Mouse (Mus musculus): ENCODE data around the gene Dennd6a.

GRCm38 (mm10) chr14:26670964-26671363, 97.3 kb downstream of the Dennd6a start:
- TF ChIP-seq CTCF (IDR thresholded peaks at IDR 0.05; ENCODE audit: insufficient read depth, low read depth, low read length), result no peak
- no peak for TF ChIP-seq POLR2A (IDR thresholded peaks at IDR 0.05; ENCODE audit: insufficient read depth, low read depth, low read length)

Measured in olfactory bulb, adult 2 months (tissue).